Mouse (Mus musculus): ENCODE data around the gene H60b. TPM values are rescaled to one million over a fixed set of nuclear protein-coding genes. Genes with fewer than 3 reads are reported as not detected.
"Not testable (repeated sequence)": the region's sequence is repeated elsewhere in the genome, so short reads cannot be mapped to it uniquely, and the experiment has no call there.

H60b gene
- total RNA-seq (2022): not detected

- DNase-seq (ENCODE audit: low spot score): not testable (repeated sequence)
These were observed at the start of gene H60b, which contains the start of gene Raet1e for GRCm38 (mm10) chr10:22158310-22158999. Gene H60b (plus strand): TSS chr10:22158586. Gene Raet1e (plus strand): TSS chr10:22158569.

GRCm38 (mm10) chr10:22140665-22141280 is 17.6 kb upstream of the H60b start:
- DNase-seq (ENCODE audit: low spot score): peak; percentile 78

DNA sequence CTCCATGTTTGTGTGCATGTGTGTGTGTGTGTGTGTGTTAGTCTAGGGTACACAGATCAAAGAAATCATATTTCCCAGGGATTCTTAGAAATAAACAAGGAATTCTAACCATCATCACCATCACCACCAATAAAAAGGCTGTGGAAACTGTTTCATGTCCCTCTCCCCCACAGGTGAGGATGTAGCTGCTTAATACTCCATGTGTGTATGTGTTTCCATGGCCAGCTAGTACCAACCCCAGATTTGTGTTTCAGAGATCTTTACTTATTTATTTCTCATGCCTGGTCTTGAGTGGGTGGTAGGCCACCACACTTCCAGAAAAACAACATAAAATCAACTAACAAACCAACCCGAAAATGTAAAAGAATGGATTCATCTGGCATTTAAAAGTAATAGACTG is 16.2 kb upstream of the H60b start:
- not testable (repeated sequence) for DNase-seq (ENCODE audit: low spot score)

DNA sequence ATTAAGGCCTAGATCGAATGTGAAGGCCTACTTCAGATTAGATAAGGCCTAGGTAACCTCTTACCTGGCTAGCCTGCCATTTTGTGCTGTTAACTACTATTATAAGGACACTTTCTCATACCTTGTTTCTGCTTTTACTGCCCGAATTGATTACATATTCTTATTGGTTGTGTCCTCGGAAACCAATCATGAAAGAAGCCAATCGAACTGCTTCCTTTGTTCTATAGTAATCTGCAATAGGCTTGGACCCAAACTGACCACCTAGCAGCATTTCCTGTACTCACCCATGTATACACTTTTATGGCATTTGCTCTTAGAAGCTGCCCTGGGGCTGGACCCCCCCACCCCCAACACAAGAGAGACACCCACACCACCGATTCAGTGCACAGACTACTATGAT is 15.5 kb upstream of the H60b start:
- DNase-seq (ENCODE audit: low spot score): no peak

- DNase-seq (ENCODE audit: low spot score): peak; percentile 82
These were observed 9.8 kb upstream of the H60b start for GRCm38 (mm10) chr10:22148441-22149072.

DNA sequence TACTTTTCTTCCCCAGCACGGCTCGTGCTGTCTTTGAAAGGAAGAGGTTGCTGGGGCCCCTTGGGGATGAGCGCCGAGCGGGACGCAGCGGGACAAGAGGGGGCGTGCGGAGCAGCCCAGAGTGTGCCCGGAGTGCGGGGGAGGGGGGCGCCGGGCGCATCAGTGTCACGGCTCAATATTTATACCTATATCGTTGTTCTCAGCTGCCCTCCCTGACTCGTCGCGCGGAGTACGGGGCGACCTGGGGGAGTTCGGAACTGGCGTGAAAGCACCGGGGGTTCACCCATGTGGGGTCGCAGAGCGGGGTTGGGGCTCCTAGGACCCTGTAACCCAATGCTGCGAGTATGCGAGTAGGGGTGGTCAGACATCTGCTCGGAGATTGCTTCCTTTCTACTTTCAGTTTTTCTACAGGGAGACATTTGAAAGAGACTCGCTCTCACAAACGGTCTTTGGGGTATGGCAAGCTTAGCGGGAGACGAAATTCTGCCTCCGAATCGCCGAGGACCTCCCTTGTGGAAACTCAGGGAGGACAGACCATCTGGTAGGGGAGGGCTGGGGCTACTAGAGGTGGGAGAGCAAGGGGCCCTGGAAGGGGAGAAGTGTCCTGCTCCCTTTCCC is 9.2 kb upstream of the H60b start, which contains the start of gene E030030I06Rik:
Gene E030030I06Rik, minus strand, starts transcription at position 198 of the 618 bp plus-strand sequence.
- DNase-seq (ENCODE audit: low spot score): no peak

DNA sequence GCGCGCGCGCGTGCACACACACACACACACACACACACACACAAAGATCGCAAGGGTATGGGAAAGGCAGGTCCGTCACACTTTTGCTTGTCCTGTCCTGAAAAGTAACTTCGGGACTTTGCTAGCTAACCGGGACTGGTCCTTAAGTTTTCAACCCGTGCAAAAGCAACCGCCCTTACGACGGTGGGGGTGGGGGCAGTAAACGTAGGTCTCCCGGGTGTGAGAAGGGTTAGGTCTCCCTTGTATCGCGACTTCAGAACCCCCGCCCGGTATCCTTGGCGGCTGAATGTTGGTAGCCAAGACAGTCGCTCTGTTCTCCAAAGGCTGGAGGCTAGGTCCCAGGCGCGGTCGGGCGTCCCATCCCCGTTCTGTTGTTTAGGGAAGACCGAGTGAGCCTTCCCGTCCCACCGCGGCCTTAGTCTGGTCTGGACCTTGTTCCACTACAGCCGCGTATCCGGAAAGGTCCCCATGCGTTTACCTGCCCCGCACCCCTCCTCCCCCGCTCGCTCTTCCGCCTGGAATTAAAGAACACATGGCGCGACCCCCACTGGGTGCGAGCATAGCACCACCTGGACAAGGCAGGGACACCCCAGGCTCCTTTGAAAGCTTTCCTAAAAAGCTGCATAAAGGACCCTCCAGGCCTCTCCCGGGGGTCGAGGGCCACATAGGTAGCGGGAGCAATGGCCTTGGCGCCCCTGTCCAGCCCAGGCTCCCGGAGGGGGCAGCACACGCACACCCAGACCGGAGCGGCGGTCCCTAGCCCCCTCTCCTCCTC is 8.5 kb upstream of the H60b start:
- no peak for DNase-seq (ENCODE audit: low spot score)

GRCm38 (mm10) chr10:22150593-22150992 is 7.8 kb upstream of the H60b start:
- no peak for DNase-seq (ENCODE audit: low spot score)

DNA sequence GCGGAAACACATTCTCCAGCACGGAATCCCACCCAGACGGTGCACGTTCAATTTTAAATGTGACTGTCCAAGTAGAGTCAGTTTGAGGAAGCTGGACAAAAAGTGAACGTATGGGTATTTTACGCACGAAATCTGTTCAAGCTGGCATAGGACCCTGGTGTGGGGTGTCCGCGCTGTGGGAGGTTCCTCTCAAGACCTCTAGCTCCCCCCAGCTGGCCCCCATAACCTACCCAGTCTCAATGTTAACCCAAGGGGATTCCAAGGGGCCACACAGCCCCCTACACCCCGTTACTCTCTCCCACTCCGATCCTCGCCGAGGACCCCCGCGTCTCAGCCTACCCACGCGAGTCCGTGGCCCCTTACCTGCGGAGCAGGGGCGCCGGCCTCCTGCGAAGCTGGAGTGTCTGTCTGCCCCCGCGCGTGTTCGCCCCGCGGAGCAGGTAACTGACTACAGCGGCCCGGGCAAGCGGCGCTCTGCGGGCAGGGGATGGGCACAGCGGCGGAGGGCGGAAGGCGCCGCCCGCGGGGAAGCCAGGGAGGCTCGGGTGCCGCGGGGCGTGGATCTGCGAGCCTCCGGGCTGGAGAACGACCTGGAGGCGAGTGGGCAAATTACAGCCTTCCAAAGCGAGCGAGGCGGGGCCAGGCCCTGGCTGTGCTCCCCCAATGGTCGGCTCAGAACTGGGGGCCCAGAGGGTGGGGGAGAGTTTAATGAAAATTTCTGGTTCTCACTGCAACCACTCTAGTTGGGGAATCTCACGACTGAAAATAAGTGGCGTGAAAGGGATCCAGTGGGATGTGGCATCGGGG is 7.1 kb upstream of the H60b start:
- not testable (repeated sequence) for DNase-seq (ENCODE audit: low spot score)

- not testable (repeated sequence) for DNase-seq (ENCODE audit: low spot score)
These were observed 6.3 kb upstream of the H60b start for GRCm38 (mm10) chr10:22151863-22152640.

- not testable (repeated sequence) for DNase-seq (ENCODE audit: low spot score)
These were observed 5.2 kb upstream of the H60b start for GRCm38 (mm10) chr10:22153147-22153690.

- DNase-seq (ENCODE audit: low spot score): not testable (repeated sequence)
These were observed 4.3 kb upstream of the H60b start for GRCm38 (mm10) chr10:22154127-22154526.

DNA sequence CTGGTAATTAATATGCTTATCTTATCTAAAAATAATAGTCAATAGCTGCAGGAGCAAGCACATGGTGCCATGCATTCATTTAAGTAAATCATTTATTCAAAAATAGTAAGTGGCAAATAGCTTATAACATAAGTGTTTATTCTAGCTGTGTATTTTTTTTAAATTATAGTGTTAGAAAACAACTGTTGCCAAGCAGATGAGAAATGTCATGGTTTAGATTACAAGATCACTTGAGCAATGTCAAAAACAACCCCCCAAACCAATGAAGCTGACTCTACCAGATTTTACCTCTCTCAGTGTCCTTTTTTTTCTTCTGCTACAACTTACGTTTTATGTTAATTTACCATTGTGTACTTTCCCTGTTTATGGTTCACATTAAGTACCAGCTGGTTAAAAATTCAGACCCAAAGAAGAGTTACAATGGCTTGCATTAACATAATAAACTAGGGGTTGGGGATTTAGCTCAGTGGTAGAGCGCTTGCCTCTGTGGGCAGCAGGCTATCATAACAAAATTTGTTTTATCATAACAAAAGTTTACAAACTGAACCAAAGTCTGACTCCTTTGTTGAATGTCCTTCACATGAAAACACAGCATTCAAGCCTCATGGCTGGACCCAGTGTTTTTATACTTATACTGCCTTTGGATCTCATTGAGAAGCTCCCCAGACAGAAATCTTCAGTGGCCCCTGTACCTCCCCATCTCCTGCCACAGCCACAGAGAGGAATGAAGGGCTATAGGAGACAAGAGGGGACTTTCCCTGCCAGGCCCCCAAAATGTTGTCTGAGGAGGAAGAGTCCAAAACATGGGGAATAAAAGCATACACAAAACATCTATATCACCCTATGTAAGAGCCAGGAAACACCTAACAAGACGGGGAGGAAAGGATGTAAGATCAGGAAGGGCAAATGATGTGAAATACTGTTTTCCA is 3.3 kb upstream of the H60b start:
- no peak for DNase-seq (ENCODE audit: low spot score)

DNA sequence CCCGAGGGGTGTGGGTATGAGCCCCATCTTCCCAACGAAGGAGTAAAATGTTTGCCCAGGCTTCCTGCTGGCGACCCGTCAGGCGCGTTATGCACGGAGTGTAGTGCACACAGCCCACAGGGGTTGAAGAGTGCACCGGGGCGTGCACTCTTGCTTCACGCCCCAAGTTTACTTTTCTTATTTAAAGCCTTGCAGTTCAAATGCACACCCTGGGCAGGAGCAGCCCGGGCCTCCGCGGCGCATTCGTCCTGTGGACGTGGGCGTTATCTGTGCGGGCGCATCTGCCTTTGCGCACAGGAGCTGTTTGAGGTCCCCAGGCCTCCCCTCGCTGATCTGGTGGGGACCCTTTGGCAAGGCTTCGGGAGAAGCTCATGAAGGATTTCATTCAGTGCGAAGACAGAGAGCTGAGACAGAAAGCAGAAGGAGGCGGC is 760 bp downstream of the H60b start:
- no peak for DNase-seq (ENCODE audit: low spot score)

GRCm38 (mm10) chr10:22159581-22160140 is 1.3 kb downstream of the H60b start:
- DNase-seq (ENCODE audit: low spot score): no peak

DNA sequence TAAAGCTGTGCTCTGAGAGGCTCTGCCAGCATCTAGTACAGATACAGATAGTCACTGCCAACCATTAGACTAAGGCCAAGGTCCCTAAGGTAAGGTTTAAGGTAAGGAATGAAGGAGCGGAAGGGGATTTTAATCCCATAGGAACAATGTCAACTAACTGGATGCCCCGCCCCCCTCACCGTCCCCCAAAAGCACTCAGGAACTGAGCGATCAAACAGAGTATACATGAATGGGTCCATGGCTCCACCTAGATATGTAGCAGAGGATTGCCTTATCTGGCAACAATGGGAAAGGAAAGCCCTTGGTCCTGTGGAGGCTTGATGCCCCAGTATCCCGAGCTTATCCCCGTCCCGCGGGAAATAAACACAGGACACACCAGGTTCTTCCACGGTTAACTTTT is 4.9 kb downstream of the H60b start:
- DNase-seq (ENCODE audit: low spot score): not testable (repeated sequence)

DNA sequence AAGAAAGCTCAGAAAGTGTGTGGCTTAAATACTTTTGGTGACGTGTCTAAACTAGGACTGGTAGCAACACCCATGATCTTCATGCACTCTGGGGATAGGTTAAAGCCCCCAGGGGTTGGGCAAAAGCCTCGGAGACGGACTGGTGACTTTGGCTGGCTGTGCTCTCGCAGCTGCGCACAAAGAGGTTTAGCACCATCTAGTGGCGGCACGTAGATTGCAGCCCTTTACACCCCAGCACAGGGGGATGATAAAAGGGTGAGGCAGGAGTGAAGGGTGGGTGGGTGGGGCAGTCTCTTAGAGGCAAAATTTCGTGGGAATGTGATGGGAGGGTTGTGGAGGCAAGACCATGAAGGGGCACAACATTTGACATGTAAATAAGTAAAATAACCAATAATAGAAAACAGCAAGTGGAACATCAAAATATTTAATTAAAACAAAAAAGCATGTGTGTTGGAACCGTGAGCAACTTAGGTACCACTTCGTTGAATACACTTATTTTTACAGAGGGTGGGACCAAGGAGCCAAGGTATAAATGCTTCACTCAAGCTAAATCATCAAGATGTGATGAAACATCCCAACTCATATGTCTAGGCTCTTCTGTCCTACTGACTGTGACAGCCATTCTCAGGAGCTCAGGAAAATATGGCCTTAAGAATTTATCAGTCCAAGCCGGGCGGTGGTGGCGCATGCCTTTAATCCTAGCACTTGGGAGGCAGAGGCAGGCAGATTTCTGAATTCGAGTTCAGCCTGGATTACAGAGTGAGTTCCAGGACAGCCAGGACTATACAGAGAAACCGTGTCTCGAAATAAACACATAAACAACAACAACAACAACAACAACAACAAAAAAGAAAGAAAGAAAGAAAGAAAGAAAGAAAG is 5.6 kb downstream of the H60b start:
- DNase-seq (ENCODE audit: low spot score): peak; percentile 65

All from heart, adult 8-10 months (tissue).